Mouse (Mus musculus): ENCODE data around the gene Pdxp. TPM values are rescaled to one million over a fixed set of nuclear protein-coding genes. Genes with fewer than 3 reads are reported as not detected.

Gene Pdxp
- polyA plus RNA-seq, 1 experiment from 2014 or later = 105 TPM

GRCm38 (mm10) chr15:78948152-78948725 is 34.5 kb downstream of the Pdxp start:
- Histone ChIP-seq H3K27me3 (ENCODE audit: control insufficient read depth, insufficient read depth, low read length) (no peaks in the 10 kb centered on the region), H3K27ac (peak overlapping the region; percentile 69), H3K4me1 (replicated peaks; ENCODE audit: control insufficient read depth, insufficient read depth, low read length) (peaks cover 22% of the 10 kb centered on the region; the same call in 1 of the 2 replicates), H3K36me3 (replicated peaks; ENCODE audit: control insufficient read depth, insufficient read depth) (peaks cover 18% of the 10 kb centered on the region), H3K4me2 (replicated peaks) (peak overlapping the region; percentile 66), H3K9me3 (ENCODE audit: control insufficient read depth, low read length) (no peaks in the 10 kb centered on the region), H3K4me3 (replicated peaks; ENCODE audit: low read length) (peak overlapping the region; percentile 69), H3K9ac (peak overlapping the region; percentile 82)
- no peak for DNase-seq (ENCODE audit: low spot score)
- 2% methylated on average over 11 of the region's 11 CpGs for WGBS
- ATAC-seq (ENCODE audit: low FRiP score) = no peak; the same call in 1 of the 2 replicates

GRCm38 (mm10) chr15:78948883-78949282 is 35.2 kb downstream of the Pdxp start:
- ATAC-seq (ENCODE audit: low FRiP score) = no peak
- Histone ChIP-seq H3K27ac (no peak overlapping the region), H3K4me3 (replicated peaks; ENCODE audit: low read length) (peak overlapping the region; percentile 69), H3K36me3 (replicated peaks; ENCODE audit: control insufficient read depth, insufficient read depth) (peaks cover 21% of the 10 kb centered on the region), H3K9me3 (ENCODE audit: control insufficient read depth, low read length) (no peaks in the 10 kb centered on the region), H3K9ac (no peak overlapping the region), H3K4me1 (replicated peaks; ENCODE audit: control insufficient read depth, insufficient read depth, low read length) (peaks cover 22% of the 10 kb centered on the region; the same call in 1 of the 2 replicates), H3K4me2 (replicated peaks) (peak overlapping the region; percentile 66), H3K27me3 (ENCODE audit: control insufficient read depth, insufficient read depth, low read length) (no peaks in the 10 kb centered on the region)
- 95% methylated on average over 3 of the region's 3 CpGs for WGBS
- DNase-seq (ENCODE audit: low spot score) = no peak

DNA sequence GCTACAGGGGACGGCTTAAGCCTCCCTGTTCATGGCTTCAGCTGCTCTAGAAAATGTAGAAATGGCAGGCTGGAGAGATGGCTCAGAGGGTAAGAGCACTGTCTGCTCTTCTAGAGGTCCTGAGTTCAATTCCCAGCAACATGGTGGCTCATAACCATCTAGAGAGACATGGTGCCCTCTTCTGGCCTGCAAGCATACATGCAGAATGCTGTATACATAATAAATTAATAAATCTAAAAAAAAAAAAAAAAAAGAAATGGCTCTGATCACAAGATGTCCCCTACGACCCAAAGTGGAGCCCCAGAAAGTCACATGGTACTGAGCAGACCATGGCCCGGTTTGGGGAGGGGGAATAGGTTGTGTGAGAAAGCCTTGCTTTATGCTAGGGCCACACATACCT is 41.9 kb downstream of the Pdxp start:
- Histone ChIP-seq H3K4me2 (replicated peaks) (no peak overlapping the region), H3K36me3 (replicated peaks; ENCODE audit: control insufficient read depth, insufficient read depth) (peaks cover 58% of the 10 kb centered on the region), H3K4me1 (replicated peaks; ENCODE audit: control insufficient read depth, insufficient read depth, low read length) (0 out of 2 replicates have a peak, but pooled peaks cover 2% of the 10 kb centered on the region), H3K9me3 (ENCODE audit: control insufficient read depth, low read length) (no peaks in the 10 kb centered on the region), H3K27me3 (ENCODE audit: control insufficient read depth, insufficient read depth, low read length) (no peaks in the 10 kb centered on the region), H3K27ac (no peak overlapping the region), H3K9ac (no peak overlapping the region), H3K4me3 (replicated peaks; ENCODE audit: low read length) (no peak overlapping the region)
- ATAC-seq (ENCODE audit: low FRiP score) = no peak
- WGBS = 82% methylated on average over 3 of the region's 3 CpGs
- DNase-seq (ENCODE audit: low spot score) = no peak

GRCm38 (mm10) chr15:78956351-78956750 is 42.6 kb downstream of the Pdxp start:
- H3K4me2 ChIP-seq (replicated peaks) = no peak overlapping the region
- WGBS = 94% methylated on average over 4 of the region's 4 CpGs
- H3K27ac ChIP-seq = no peak overlapping the region
- H3K4me3 ChIP-seq (replicated peaks; ENCODE audit: low read length) = no peak overlapping the region
- H3K4me1 ChIP-seq (replicated peaks; ENCODE audit: control insufficient read depth, insufficient read depth, low read length) = no peaks in the 10 kb centered on the region
- H3K9me3 ChIP-seq (ENCODE audit: control insufficient read depth, low read length) = no peaks in the 10 kb centered on the region
- peaks cover 59% of the 10 kb centered on the region for H3K36me3 ChIP-seq (replicated peaks; ENCODE audit: control insufficient read depth, insufficient read depth)
- DNase-seq (ENCODE audit: low spot score) (no peak), ATAC-seq (ENCODE audit: low FRiP score) (no peak)
- H3K27me3 ChIP-seq (ENCODE audit: control insufficient read depth, insufficient read depth, low read length) = no peaks in the 10 kb centered on the region
- H3K9ac ChIP-seq = no peak overlapping the region

GRCm38 (mm10) chr15:78957021-78957420 is 43.3 kb downstream of the Pdxp start:
- no peaks in the 10 kb centered on the region for H3K4me1 ChIP-seq (replicated peaks; ENCODE audit: control insufficient read depth, insufficient read depth, low read length)
- no peak overlapping the region for H3K4me2 ChIP-seq (replicated peaks)
- no peak for ATAC-seq (ENCODE audit: low FRiP score)
- H3K9ac ChIP-seq = no peak overlapping the region
- no peak for DNase-seq (ENCODE audit: low spot score)
- no peaks in the 10 kb centered on the region for H3K27me3 ChIP-seq (ENCODE audit: control insufficient read depth, insufficient read depth, low read length)
- WGBS = 84% methylated on average over 15 of the region's 15 CpGs
- no peak overlapping the region for H3K4me3 ChIP-seq (replicated peaks; ENCODE audit: low read length)
- H3K36me3 ChIP-seq (replicated peaks; ENCODE audit: control insufficient read depth, insufficient read depth) = peaks cover 59% of the 10 kb centered on the region
- no peak overlapping the region for H3K27ac ChIP-seq
- no peaks in the 10 kb centered on the region for H3K9me3 ChIP-seq (ENCODE audit: control insufficient read depth, low read length)

DNA sequence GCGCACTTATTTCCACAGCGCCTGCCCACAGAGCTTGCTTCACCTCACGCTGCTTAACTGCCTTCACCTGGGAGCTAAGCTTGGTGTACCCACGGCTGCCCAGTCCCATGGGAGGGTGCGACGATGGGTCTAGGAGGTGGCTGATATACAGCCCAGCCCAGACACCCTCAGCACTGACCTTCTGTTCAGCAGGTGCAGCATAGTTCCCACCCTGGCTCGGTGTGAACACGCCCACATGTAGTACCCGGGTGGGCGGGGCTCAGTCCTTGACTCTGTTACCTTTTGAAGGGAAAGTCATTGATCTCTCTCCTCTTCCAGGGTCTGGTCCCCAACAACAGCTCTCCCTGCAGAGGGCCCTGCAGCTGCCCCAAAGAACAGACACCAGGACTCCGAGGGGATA is 45.8 kb downstream of the Pdxp start:
- WGBS = 92% methylated on average over 11 of the region's 11 CpGs
- H3K9me3 ChIP-seq (ENCODE audit: control insufficient read depth, low read length) = no peaks in the 10 kb centered on the region
- H3K9ac ChIP-seq = no peak overlapping the region
- no peaks in the 10 kb centered on the region for H3K4me1 ChIP-seq (replicated peaks; ENCODE audit: control insufficient read depth, insufficient read depth, low read length)
- H3K4me2 ChIP-seq (replicated peaks) = no peak overlapping the region
- DNase-seq (ENCODE audit: low spot score) = no peak
- no peak overlapping the region for H3K27ac ChIP-seq
- H3K4me3 ChIP-seq (replicated peaks; ENCODE audit: low read length) = no peak overlapping the region
- peaks cover 57% of the 10 kb centered on the region for H3K36me3 ChIP-seq (replicated peaks; ENCODE audit: control insufficient read depth, insufficient read depth)
- ATAC-seq (ENCODE audit: low FRiP score) = no peak
- no peaks in the 10 kb centered on the region for H3K27me3 ChIP-seq (ENCODE audit: control insufficient read depth, insufficient read depth, low read length)

DNA sequence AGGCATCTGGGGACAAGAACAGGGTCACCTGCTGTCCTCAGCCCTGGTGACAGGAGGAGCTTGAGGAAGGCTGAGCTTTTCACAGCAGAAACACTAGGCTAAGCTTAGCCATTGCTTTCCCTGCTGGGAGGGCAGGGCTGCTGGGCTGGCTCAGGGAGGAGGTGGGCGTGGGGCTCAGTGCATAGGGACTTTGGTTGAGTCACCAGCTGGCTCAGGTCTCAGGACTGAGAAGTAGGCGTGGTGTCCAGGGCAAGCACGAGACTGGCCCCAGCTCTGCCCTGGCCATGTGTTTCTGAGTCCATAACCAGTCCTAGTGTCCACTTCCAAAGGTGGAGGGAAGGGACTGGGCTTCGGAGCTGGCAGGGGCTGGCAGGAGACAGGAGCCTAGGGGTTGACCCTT is 46.4 kb downstream of the Pdxp start:
- ATAC-seq (ENCODE audit: low FRiP score) = no peak
- no peak overlapping the region for H3K27ac ChIP-seq
- no peak overlapping the region for H3K9ac ChIP-seq
- 79% methylated on average over 4 of the region's 4 CpGs for WGBS
- H3K4me1 ChIP-seq (replicated peaks; ENCODE audit: control insufficient read depth, insufficient read depth, low read length) = no peaks in the 10 kb centered on the region
- no peak for DNase-seq (ENCODE audit: low spot score)
- H3K27me3 ChIP-seq (ENCODE audit: control insufficient read depth, insufficient read depth, low read length) = no peaks in the 10 kb centered on the region
- no peaks in the 10 kb centered on the region for H3K9me3 ChIP-seq (ENCODE audit: control insufficient read depth, low read length)
- no peak overlapping the region for H3K4me2 ChIP-seq (replicated peaks)
- no peak overlapping the region for H3K4me3 ChIP-seq (replicated peaks; ENCODE audit: low read length)
- peaks cover 59% of the 10 kb centered on the region for H3K36me3 ChIP-seq (replicated peaks; ENCODE audit: control insufficient read depth, insufficient read depth)

- ATAC-seq (ENCODE audit: low FRiP score) (peak; percentile 46; the same call in 1 of the 2 replicates), DNase-seq (ENCODE audit: low spot score) (peak; percentile 72)
- Histone ChIP-seq H3K27me3 (ENCODE audit: control insufficient read depth, insufficient read depth, low read length) (no peaks in the 10 kb centered on the region), H3K4me1 (replicated peaks; ENCODE audit: control insufficient read depth, insufficient read depth, low read length) (no peaks in the 10 kb centered on the region), H3K9ac (no peak overlapping the region), H3K4me2 (replicated peaks) (no peak overlapping the region), H3K36me3 (replicated peaks; ENCODE audit: control insufficient read depth, insufficient read depth) (peaks cover 71% of the 10 kb centered on the region), H3K27ac (no peak overlapping the region), H3K9me3 (ENCODE audit: control insufficient read depth, low read length) (no peaks in the 10 kb centered on the region), H3K4me3 (replicated peaks; ENCODE audit: low read length) (no peak overlapping the region)
- 5% methylated on average over 1 of the region's 2 CpGs for WGBS
Observed at GRCm38 (mm10) chr15:78962885-78963284, 49.2 kb downstream of the Pdxp start.

Measured in hindbrain, embryonic 14.5 days (tissue).